Mouse (Mus musculus): ENCODE data around the gene Ankrd34a.

- no peak for TF ChIP-seq CTCF (IDR thresholded peaks at IDR 0.05; ENCODE audit: borderline replicate concordance, extremely low read depth, insufficient read depth, insufficient read length)
- TF ChIP-seq POLR2A (IDR thresholded peaks at IDR 0.05; ENCODE audit: borderline replicate concordance, extremely low read depth, insufficient read depth, insufficient read length, poor library complexity, severe bottlenecking): no peak
These were observed 37.6 kb downstream of the Ankrd34a start for GRCm38 (mm10) chr3:96634015-96634414.

All from brain, embryonic 14.5 days (tissue).